Mouse (Mus musculus): ENCODE measurements around the gene Gramd4. TPM values are rescaled to one million over a fixed set of nuclear protein-coding genes. Genes with fewer than 3 reads are reported as not detected.
"Not testable (repeated sequence)": the region's sequence is repeated elsewhere in the genome, so short reads cannot be mapped to it uniquely, and the experiment has no call there.

Gramd4 gene
- polyA plus RNA-seq, 1 experiment from 2014 or later, result 8.7 TPM

DNA sequence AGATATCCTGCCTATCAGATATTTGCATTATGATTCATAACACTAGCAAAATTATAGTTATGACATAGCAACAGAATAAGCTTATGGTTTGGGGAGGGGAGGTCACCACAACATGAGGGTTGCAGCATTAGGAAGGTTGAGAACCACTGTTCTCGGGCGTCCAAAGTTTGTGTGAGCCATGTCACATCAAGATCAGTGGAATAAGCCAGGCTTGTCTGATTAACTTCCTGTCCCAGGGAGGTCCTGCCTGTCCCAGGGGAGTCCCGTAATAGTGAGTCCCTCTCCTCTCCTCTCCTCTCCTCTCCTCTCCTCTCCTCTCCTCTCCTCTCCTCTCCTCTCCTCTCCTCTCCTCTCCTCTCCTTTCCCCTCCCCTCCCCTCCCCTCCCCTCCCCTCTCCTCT is 2.6 kb upstream of the Gramd4 start:
- not testable (repeated sequence) for H3K27ac ChIP-seq (ENCODE audit: low read depth, low read length); ATAC-seq (ENCODE audit: low FRiP score); H3K9me3 ChIP-seq (ENCODE audit: control insufficient read depth, low read length); H3K4me1 ChIP-seq (replicated peaks; ENCODE audit: control insufficient read depth, insufficient read depth, low read length); H3K27me3 ChIP-seq (ENCODE audit: control insufficient read depth, insufficient read depth, low read length); H3K4me2 ChIP-seq (replicated peaks; ENCODE audit: low read depth, low read length); H3K4me3 ChIP-seq (ENCODE audit: low read depth, low read length); H3K9ac ChIP-seq (ENCODE audit: low read depth, low read length); DNase-seq (ENCODE audit: low spot score); H3K36me3 ChIP-seq (ENCODE audit: control insufficient read depth, insufficient read depth, low read length)
- WGBS, result 70% methylated on average over 3 of the region's 3 CpGs

DNA sequence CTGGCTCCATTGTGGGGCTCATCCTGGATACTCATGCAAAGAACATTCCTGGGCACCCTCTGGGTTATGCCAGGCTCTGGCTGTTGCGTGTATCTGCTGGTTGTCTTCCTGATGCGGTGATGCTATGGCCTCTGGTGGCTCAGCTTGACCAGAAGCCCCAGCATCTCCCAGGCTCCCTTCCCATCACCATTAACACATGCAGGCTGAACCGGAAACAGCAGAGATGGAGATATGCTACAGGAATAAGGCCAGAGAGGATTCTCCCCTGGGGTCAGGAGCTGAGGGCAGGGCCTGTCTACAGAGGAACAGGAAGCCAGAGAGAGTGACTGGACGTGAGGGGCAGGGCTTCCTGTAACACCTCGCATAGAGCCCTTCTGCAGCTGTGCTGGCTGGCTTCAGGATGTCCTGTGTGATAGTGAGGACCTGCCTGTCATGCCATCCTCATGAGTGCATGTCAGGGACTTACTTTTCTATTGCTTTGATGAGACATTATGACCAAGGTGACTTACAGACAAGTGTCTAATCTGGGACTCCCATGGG is 1.2 kb upstream of the Gramd4 start:
- H3K4me1 ChIP-seq (replicated peaks; ENCODE audit: control insufficient read depth, insufficient read depth, low read length), result no peaks in the 10 kb centered on the region
- no peaks in the 10 kb centered on the region for H3K27me3 ChIP-seq (ENCODE audit: control insufficient read depth, insufficient read depth, low read length)
- H3K4me2 ChIP-seq (replicated peaks; ENCODE audit: low read depth, low read length), result no peak overlapping the region
- no peak overlapping the region for H3K9ac ChIP-seq (ENCODE audit: low read depth, low read length)
- no peak overlapping the region for H3K27ac ChIP-seq (ENCODE audit: low read depth, low read length)
- WGBS, result 93% methylated on average over 5 of the region's 5 CpGs
- ATAC-seq (ENCODE audit: low FRiP score) (no peak), DNase-seq (ENCODE audit: low spot score) (no peak)
- no peak overlapping the region for H3K4me3 ChIP-seq (ENCODE audit: low read depth, low read length)
- H3K9me3 ChIP-seq (ENCODE audit: control insufficient read depth, low read length), result no peaks in the 10 kb centered on the region
- H3K36me3 ChIP-seq (ENCODE audit: control insufficient read depth, insufficient read depth, low read length), result no peaks in the 10 kb centered on the region

DNA sequence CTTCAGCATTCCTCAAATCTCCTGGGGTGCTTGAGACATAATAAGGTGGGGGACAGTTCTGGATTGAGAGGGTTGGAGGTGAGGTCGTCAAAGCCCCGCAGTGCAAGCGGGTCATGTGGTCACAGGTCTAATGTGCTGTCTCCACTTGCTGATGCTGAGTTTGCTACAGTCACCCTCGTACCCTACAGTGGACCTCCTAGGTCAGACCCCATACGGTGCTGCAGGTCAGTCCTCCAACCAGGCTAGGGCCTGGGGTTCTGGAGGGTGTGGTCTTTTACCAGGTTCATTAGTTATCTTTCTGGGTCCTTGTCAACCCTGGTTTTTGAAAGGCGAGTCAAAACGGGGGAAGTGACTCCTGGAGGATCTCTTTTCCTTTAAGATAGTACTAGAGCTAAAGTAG is 413 bp downstream of the Gramd4 start:
- Histone ChIP-seq H3K27me3 (ENCODE audit: control insufficient read depth, insufficient read depth, low read length) (no peaks in the 10 kb centered on the region), H3K4me1 (replicated peaks; ENCODE audit: control insufficient read depth, insufficient read depth, low read length) (no peaks in the 10 kb centered on the region), H3K9me3 (ENCODE audit: control insufficient read depth, low read length) (no peaks in the 10 kb centered on the region), H3K4me3 (ENCODE audit: low read depth, low read length) (peak overlapping the region; percentile 87), H3K36me3 (ENCODE audit: control insufficient read depth, insufficient read depth, low read length) (no peaks in the 10 kb centered on the region), H3K9ac (ENCODE audit: low read depth, low read length) (peak overlapping the region; percentile 94), H3K4me2 (replicated peaks; ENCODE audit: low read depth, low read length) (peak overlapping the region; percentile 88), H3K27ac (ENCODE audit: low read depth, low read length) (peak overlapping the region; percentile 17; the same call in 1 of the 2 replicates)
- no peak for DNase-seq (ENCODE audit: low spot score)
- peak; percentile 52; the same call in 1 of the 2 replicates for ATAC-seq (ENCODE audit: low FRiP score)
- WGBS, result 13% methylated on average over 7 of the region's 7 CpGs

DNA sequence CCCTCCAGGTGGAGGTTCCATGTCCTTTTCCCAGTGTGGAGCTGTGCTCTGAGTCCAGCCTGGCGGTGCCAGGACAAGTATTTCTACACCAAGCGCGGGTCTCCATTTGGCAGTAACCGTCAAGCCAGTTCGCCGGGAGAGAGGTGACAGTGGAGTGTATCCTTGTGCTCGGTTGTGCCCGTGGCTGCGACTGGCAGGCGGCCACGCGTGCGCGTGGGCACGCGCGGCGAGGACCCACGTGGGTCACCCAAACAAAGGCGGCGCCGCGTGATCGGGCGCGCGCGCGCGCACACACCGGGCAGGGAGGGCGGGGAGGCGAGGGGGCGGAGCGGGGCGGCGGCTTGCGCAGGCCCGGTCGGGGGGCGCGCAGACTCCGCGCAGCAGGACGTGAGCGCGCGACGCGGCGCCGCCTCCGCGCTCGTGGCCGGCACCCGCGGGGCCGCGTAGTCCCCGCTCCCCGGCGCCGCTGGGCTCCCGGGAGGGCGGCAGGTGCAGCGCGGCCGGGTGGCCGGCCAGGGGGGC is 960 bp downstream of the Gramd4 start:
- no peaks in the 10 kb centered on the region for H3K4me1 ChIP-seq (replicated peaks; ENCODE audit: control insufficient read depth, insufficient read depth, low read length)
- peak; percentile 67 for ATAC-seq (ENCODE audit: low FRiP score)
- peak; percentile 89 for DNase-seq (ENCODE audit: low spot score)
- H3K9ac ChIP-seq (ENCODE audit: low read depth, low read length), result peak overlapping the region; percentile 94
- WGBS, result under 1% methylated on average over 43 of the region's 70 CpGs
- H3K9me3 ChIP-seq (ENCODE audit: control insufficient read depth, low read length), result no peaks in the 10 kb centered on the region
- H3K36me3 ChIP-seq (ENCODE audit: control insufficient read depth, insufficient read depth, low read length), result no peaks in the 10 kb centered on the region
- peak overlapping the region; percentile 87 for H3K4me3 ChIP-seq (ENCODE audit: low read depth, low read length)
- no peaks in the 10 kb centered on the region for H3K27me3 ChIP-seq (ENCODE audit: control insufficient read depth, insufficient read depth, low read length)
- H3K27ac ChIP-seq (ENCODE audit: low read depth, low read length), result peak overlapping the region; percentile 74
- peak overlapping the region; percentile 88 for H3K4me2 ChIP-seq (replicated peaks; ENCODE audit: low read depth, low read length)

DNA sequence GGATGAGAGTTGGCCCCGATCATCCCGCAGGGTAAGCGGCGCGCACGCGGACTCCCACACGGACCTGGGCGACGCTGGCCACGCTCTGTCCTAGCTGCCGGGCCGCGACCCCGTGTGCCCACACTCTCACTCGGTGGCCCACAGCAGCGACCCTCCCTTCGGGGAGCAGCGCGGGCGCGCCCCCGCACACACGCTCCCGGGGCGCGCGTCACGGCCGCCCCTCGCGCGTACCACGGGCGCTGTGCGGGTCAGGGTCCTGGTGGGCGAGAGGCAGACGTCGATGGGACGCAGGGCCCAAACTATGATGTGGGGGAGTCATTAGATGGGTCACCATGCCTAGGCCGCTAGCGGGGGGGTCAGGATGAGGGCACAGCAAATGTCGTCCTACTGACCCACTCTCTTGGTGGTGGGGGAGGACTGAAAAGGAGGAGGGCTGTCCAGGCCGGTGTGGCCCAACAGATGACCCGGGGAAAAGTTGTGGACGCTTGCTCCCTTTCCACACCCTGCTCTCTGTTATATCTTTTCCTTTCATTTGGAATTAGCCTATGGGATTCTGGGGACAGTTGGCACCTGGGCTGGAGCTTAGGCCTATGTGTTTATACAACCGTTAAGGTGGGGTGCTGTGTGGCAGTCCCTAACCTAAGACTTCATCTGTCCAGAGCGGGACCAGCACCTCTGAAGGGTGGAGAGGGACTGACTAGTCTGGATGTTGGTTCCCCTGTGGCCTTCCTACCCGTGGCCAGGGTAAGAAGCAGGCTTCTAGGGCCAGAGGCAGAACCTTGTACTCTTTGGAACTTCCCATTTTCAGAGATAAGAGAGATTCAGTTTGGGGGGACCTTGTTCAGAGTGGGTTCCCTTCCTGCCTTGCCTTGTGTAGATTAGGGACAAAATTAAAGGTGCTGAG is 1.7 kb downstream of the Gramd4 start:
- DNase-seq (ENCODE audit: low spot score), result peak; percentile 74
- Histone ChIP-seq H3K9me3 (ENCODE audit: control insufficient read depth, low read length) (no peaks in the 10 kb centered on the region), H3K4me1 (replicated peaks; ENCODE audit: control insufficient read depth, insufficient read depth, low read length) (no peaks in the 10 kb centered on the region), H3K36me3 (ENCODE audit: control insufficient read depth, insufficient read depth, low read length) (no peaks in the 10 kb centered on the region), H3K27me3 (ENCODE audit: control insufficient read depth, insufficient read depth, low read length) (no peaks in the 10 kb centered on the region), H3K4me3 (ENCODE audit: low read depth, low read length) (peak overlapping the region; percentile 87), H3K27ac (ENCODE audit: low read depth, low read length) (peak overlapping the region; percentile 74), H3K4me2 (replicated peaks; ENCODE audit: low read depth, low read length) (peak overlapping the region; percentile 88), H3K9ac (ENCODE audit: low read depth, low read length) (peak overlapping the region; percentile 94)
- 2% methylated on average over 34 of the region's 49 CpGs for WGBS
- peak; percentile 69 for ATAC-seq (ENCODE audit: low FRiP score)

DNA sequence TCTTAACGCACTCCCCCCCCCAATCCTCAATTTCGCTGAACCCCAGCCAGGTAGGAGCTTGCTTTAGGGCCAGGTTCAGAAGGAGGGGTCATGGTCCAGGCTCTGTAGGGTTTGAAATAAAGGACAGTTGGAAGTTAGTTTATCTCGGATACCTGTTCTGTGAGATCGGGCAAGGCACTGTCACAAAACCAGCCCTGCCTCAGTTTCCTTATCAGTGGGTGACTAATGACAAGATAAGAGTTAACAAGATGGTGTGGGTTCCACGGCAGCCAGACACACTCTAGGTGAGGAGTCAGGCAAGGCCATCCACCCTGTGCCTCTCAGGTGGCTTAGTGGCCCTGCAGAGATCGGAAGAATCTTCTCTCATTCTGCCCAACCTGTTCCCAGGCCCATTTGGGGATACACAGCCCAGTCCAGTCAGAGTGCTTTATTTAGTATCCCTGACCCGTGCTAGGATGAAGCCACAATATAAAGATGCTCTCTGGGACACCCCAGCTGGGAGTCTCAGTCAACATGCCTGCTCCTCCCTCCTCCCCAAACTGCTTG is 2.4 kb downstream of the Gramd4 start:
- no peaks in the 10 kb centered on the region for H3K9me3 ChIP-seq (ENCODE audit: control insufficient read depth, low read length)
- WGBS, result 77% methylated on average over 7 of the region's 7 CpGs
- H3K36me3 ChIP-seq (ENCODE audit: control insufficient read depth, insufficient read depth, low read length), result no peaks in the 10 kb centered on the region
- no peak overlapping the region; the same call in 1 of the 2 replicates for H3K9ac ChIP-seq (ENCODE audit: low read depth, low read length)
- DNase-seq (ENCODE audit: low spot score), result no peak
- H3K4me1 ChIP-seq (replicated peaks; ENCODE audit: control insufficient read depth, insufficient read depth, low read length), result no peaks in the 10 kb centered on the region
- ATAC-seq (ENCODE audit: low FRiP score), result no peak
- peak overlapping the region; percentile 87 for H3K4me3 ChIP-seq (ENCODE audit: low read depth, low read length)
- H3K27me3 ChIP-seq (ENCODE audit: control insufficient read depth, insufficient read depth, low read length), result no peaks in the 10 kb centered on the region
- peak overlapping the region; percentile 88 for H3K4me2 ChIP-seq (replicated peaks; ENCODE audit: low read depth, low read length)
- H3K27ac ChIP-seq (ENCODE audit: low read depth, low read length), result no peak overlapping the region

DNA sequence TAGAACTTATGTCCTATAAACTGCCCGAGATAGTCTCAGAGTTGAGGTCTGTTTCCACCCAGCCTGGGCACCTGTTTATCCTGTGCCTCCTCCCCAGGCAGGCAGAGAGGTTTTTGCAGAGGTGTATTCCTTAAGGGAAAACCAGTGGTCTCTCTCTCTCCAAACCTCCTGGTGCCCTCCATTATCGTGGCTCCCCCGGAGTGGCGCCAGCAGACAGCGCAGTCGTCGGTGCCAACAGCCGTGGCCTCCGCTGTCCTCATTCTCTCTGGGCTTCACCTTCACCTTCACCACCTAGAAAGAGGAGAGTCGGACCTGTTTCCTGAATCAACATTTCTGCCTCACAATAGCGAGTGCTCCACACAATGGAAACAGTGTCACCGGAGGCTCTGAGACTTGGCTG is 3.1 kb downstream of the Gramd4 start:
- peak overlapping the region; percentile 88 for H3K4me2 ChIP-seq (replicated peaks; ENCODE audit: low read depth, low read length)
- no peaks in the 10 kb centered on the region for H3K4me1 ChIP-seq (replicated peaks; ENCODE audit: control insufficient read depth, insufficient read depth, low read length)
- 0 out of 2 replicates have a peak overlapping the region, but pooled peaks have one; percentile 6 for H3K4me3 ChIP-seq (ENCODE audit: low read depth, low read length)
- no peak overlapping the region for H3K27ac ChIP-seq (ENCODE audit: low read depth, low read length)
- no peaks in the 10 kb centered on the region for H3K9me3 ChIP-seq (ENCODE audit: control insufficient read depth, low read length)
- H3K36me3 ChIP-seq (ENCODE audit: control insufficient read depth, insufficient read depth, low read length), result no peaks in the 10 kb centered on the region
- no peak overlapping the region for H3K9ac ChIP-seq (ENCODE audit: low read depth, low read length)
- 91% methylated on average over 12 of the region's 12 CpGs for WGBS
- ATAC-seq (ENCODE audit: low FRiP score) (no peak), DNase-seq (ENCODE audit: low spot score) (no peak)
- H3K27me3 ChIP-seq (ENCODE audit: control insufficient read depth, insufficient read depth, low read length), result no peaks in the 10 kb centered on the region

DNA sequence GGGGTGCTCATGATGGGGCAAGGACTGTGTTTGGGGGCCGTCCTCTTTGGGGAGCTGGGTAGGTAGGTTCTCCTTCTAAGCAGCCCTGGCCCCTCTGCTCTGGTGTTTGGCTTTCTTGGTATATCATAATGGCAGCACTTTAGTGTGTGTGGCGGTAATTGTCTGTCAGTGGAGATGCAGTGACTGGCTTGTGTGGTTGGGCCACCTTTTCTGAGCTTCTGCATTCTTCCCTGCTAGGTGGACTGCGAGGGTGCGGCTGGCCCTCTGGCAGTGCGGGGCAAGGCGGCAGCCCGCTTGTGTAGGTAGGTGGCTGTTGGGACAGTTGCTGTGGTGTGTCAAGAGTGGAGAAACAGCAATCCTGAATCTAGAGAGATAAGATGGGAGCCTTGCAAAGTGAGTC is 3.7 kb downstream of the Gramd4 start:
- no peak for ATAC-seq (ENCODE audit: low FRiP score)
- Histone ChIP-seq H3K4me2 (replicated peaks; ENCODE audit: low read depth, low read length) (no peak overlapping the region; the same call in 1 of the 2 replicates), H3K9ac (ENCODE audit: low read depth, low read length) (peak overlapping the region; percentile 15; the same call in 1 of the 2 replicates), H3K4me1 (replicated peaks; ENCODE audit: control insufficient read depth, insufficient read depth, low read length) (no peaks in the 10 kb centered on the region), H3K4me3 (ENCODE audit: low read depth, low read length) (no peak overlapping the region; the same call in 1 of the 2 replicates), H3K27me3 (ENCODE audit: control insufficient read depth, insufficient read depth, low read length) (no peaks in the 10 kb centered on the region), H3K27ac (ENCODE audit: low read depth, low read length) (no peak overlapping the region), H3K9me3 (ENCODE audit: control insufficient read depth, low read length) (no peaks in the 10 kb centered on the region), H3K36me3 (ENCODE audit: control insufficient read depth, insufficient read depth, low read length) (no peaks in the 10 kb centered on the region)
- DNase-seq (ENCODE audit: low spot score), result no peak
- WGBS, result 93% methylated on average over 7 of the region's 7 CpGs

All from hindbrain, embryonic 11.5 days (tissue).